Mouse (Mus musculus) forebrain, postnatal 0 days (tissue): Measurements from ENCODE around the gene Gm10382. TPM values are rescaled to one million over a fixed set of nuclear protein-coding genes. Genes with fewer than 3 reads are reported as not detected.
"Not testable (repeated sequence)": the region's sequence is repeated elsewhere in the genome, so short reads cannot be mapped to it uniquely, and the experiment has no call there.

ENCODE experiments used
- ATAC-seq: fragments of 200-750 bp; cut with Nextera tagmentation; 2 replicates; pipeline ENCODE4 v1.8.0; 2017; ENCODE audit warnings: mild to moderate bottlenecking, moderate library complexity
- DNase-seq: peaks from one replicate; pipeline ENCODE4 v3.0.0-alpha.2; 2015
- H3K27ac ChIP-seq: fragments of 300-500 bp; sonication (generic); 2 replicates; pipeline ENCODE4 v1.5.1; 2014; ENCODE audit warnings: low read depth, mild to moderate bottlenecking, antibody characterized with exemption, low read length, moderate library complexity, mixed read lengths
- H3K27me3 ChIP-seq: fragments of 300-500 bp; sonication (generic); 2 replicates; pipeline ENCODE4 v1.6.1; 2014; ENCODE audit warnings: mild to moderate bottlenecking, low read length, mixed read lengths; ENCODE audit not compliant: insufficient read depth
- H3K36me3 ChIP-seq: fragments of 300-500 bp; sonication (generic); 2 replicates; pipeline ENCODE4 v1.6.1; 2014; ENCODE audit warnings: mild to moderate bottlenecking, moderate library complexity; ENCODE audit not compliant: insufficient read depth
- H3K4me1 ChIP-seq: fragments of 300-500 bp; sonication (generic); 2 replicates; pipeline ENCODE4 v1.6.1; 2014; ENCODE audit warnings: antibody characterized with exemption; ENCODE audit not compliant: insufficient read depth
- H3K4me2 ChIP-seq: fragments of 300-500 bp; sonication (generic); 2 replicates; pipeline ENCODE4 v1.6.1; 2014; ENCODE audit warnings: low read depth, mild to moderate bottlenecking, moderate library complexity
- H3K4me3 ChIP-seq: fragments of 300-500 bp; sonication (generic); 2 replicates; pipeline ENCODE4 v1.5.1; 2014; ENCODE audit warnings: low read depth, low read length, mixed read lengths
- H3K9ac ChIP-seq: fragments of 300-500 bp; sonication (generic); 2 replicates; pipeline ENCODE4 v1.6.1; 2014; ENCODE audit warnings: mild to moderate bottlenecking
- H3K9me3 ChIP-seq: fragments of 300-500 bp; sonication (generic); 2 replicates; pipeline ENCODE4 v1.6.1; 2016; ENCODE audit warnings: low read length
- CTCF ChIP-seq: sonication (generic); IDR thresholded peaks from 2 replicates; pipeline ENCODE4 v1.5.1; 2016; ENCODE audit warnings: antibody characterized with exemption, control low read depth, low read depth
- WGBS: fragments of 180-500 bp; shearing (Covaris S2); extraction: QIAGEN DNeasy Blood & Tissue Kit; methylation state at CpG from one replicate; pipeline ENCODE4 v1.1.7; 2014; 5-methylcytosine and 5-hydroxymethylcytosine counted together
- polyA plus RNA-seq: library from polyadenylated mRNA; unstranded; fragments of >200 nt; fragmentation: Nextera tagmentation; extraction: Ambion mirVana; gene quantifications from 2 replicates; pipeline ENCODE4 v1.2.1, GENCODE M21; 2015
- total RNA-seq: library from RNA; depleted of rRNA; stranded (reverse); fragments of >200 nt; gene quantifications from 2 replicates; pipeline ENCODE4 v1.2.3, GENCODE M21; 2014

Gm10382 gene
- total and polyA plus RNA-seq, 2 experiments from 2014 or later: 0.25 to 1.00 TPM

GRCm38 (mm10) chr5:125389579-125390441 is 688 bp downstream of the Gm10382 start, which contains the start of gene Ubc:
Gene Ubc, minus strand, starts transcription at chr5:125390202.
- peak; percentile 47 for ATAC-seq
- Histone ChIP-seq H3K4me3 (peak within 1 kb of the TSS; percentile 100), H3K9ac (peak within 1 kb of the TSS; percentile 99), H3K27ac (peak within 1 kb of the TSS; percentile 97), H3K36me3 (peaks cover 10% of the 10 kb centered on the region), H3K9me3 (no peaks in the 10 kb centered on the region), H3K27me3 (no peaks in the 10 kb centered on the region), H3K4me2 (peak within 1 kb of the TSS; percentile 93), H3K4me1 (peaks cover 23% of the 10 kb centered on the region)
- peak; percentile 96 for DNase-seq
- TF ChIP-seq CTCF: peak; percentile 21; the same call in 1 of the 2 replicates
- under 1% methylated on average over 69 of the region's 69 CpGs for WGBS

DNA sequence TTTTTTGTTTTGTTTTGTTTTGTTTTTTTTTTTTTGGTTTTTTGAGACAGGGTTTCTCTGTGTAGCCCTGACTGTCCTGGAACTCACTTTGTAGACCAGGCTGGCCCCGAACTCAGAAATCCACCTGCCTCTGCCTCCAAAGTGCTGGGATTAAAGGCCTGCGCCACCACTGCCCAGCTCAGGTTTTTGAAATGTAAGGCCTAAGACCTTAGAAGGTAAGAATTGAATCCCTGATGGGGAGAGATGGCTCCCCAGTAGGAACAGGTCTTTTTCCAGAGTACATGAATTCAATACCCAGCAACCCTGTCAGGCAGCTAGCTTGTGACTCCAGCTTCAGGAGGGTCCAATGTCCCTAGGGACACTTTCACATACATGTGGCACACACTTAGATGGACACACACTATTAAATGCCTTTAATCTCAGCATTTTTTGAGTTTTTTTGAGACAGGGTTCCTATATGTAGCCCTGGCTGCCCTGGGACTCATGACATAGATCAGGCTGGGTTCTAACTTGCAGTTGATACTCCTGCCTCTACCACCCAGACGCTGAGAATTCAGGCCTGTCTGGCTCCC is 1.9 kb downstream of the Gm10382 start:
- Histone ChIP-seq H3K27me3 (no peaks in the 10 kb centered on the region), H3K4me1 (peaks cover 26% of the 10 kb centered on the region), H3K27ac (peak overlapping the region; percentile 40; the same call in 1 of the 2 replicates), H3K9ac (no peak overlapping the region), H3K4me3 (no peak overlapping the region), H3K4me2 (no peak overlapping the region), H3K36me3 (peaks cover under 1% of the 10 kb centered on the region; the same call in 1 of the 2 replicates), H3K9me3 (no peaks in the 10 kb centered on the region)
- 87% methylated on average over 3 of the region's 3 CpGs for WGBS
- no peak for DNase-seq
- ATAC-seq: no peak
- TF ChIP-seq CTCF: no peak

DNA sequence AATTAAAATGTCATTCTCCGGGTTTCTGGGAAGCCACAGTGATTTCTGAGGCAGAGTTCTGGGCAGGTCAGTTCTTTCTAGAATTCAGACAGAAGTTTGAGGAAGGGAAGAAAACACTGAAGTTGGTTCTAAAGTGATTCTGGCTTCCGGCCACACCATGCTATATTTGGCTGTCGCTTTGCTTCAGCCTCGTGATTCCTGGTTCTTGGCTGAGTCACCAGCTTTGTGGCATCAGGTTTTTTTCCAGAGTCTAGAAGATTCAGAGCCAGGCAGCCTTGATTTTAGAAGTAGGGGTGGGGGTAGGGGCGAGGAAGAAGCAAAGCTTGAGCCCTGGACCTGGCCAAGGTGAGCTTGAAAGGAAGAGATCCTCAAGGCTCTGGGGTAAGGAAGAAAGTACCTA is 2.5 kb downstream of the Gm10382 start:
- Histone ChIP-seq H3K4me1 (peaks cover 26% of the 10 kb centered on the region), H3K9me3 (no peaks in the 10 kb centered on the region), H3K4me3 (no peak overlapping the region), H3K36me3 (no peaks in the 10 kb centered on the region), H3K27ac (peak overlapping the region; percentile 37; the same call in 1 of the 2 replicates), H3K4me2 (no peak overlapping the region), H3K27me3 (no peaks in the 10 kb centered on the region), H3K9ac (no peak overlapping the region)
- WGBS: 64% methylated on average over 5 of the region's 5 CpGs
- no peak for ATAC-seq
- peak; percentile 77 for DNase-seq
- TF ChIP-seq CTCF: no peak

DNA sequence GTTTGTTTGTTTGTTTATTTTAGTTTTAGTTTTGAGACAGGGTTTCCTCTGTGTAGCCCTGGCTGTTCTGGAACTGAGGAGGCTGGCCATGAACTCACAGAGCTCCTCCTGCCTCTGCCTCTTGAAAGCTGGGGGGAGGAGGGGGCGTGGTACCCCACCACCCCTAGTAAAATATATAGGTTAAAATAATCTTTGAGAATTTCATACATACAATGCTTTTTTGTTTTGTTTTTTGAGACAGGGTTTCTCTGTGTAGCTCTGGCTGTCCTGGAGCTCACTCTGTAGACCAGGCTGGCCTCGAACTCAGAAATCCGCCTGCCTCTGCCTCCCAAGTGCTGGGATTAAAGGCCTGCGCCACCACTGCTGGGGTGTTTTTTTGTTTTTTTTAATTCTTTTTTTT is 3.1 kb downstream of the Gm10382 start:
- not testable (repeated sequence) for ATAC-seq, H3K27me3 ChIP-seq, DNase-seq, H3K4me2 ChIP-seq, H3K9me3 ChIP-seq, H3K36me3 ChIP-seq, H3K4me3 ChIP-seq, H3K9ac ChIP-seq
- H3K4me1 ChIP-seq: peaks cover 26% of the 10 kb centered on the region
- WGBS: 96% methylated on average over 4 of the region's 4 CpGs
- H3K27ac ChIP-seq: peak overlapping the region; percentile 95

DNA sequence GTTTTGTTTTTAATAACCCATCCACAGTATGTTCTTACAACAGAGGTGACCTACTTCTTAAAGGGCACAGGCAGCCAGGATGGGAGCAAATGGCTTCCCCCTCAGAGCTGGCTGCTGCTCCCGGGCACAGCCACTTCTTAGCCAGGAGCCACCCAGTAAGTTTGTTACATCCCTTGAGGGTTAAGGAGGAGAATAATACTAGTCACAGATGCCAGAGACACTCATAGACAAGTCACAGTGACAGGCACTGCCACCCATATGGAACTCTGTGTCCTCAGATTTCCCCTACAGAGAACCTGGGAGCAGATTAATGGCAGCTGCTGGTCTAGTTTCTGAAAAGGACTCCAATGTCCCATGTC is 3.5 kb downstream of the Gm10382 start:
- H3K9ac ChIP-seq: peak overlapping the region; percentile 23; the same call in 1 of the 2 replicates
- TF ChIP-seq CTCF: no peak
- DNase-seq (no peak), ATAC-seq (peak; percentile 10; the same call in 1 of the 2 replicates)
- peaks cover 26% of the 10 kb centered on the region for H3K4me1 ChIP-seq
- H3K27ac ChIP-seq: peak overlapping the region; percentile 95
- H3K36me3 ChIP-seq: no peaks in the 10 kb centered on the region
- H3K27me3 ChIP-seq: no peaks in the 10 kb centered on the region
- H3K4me3 ChIP-seq: no peak overlapping the region
- H3K4me2 ChIP-seq: peak overlapping the region; percentile 54
- 14% methylated on average over 1 of the region's 1 CpGs for WGBS
- H3K9me3 ChIP-seq: no peaks in the 10 kb centered on the region

DNA sequence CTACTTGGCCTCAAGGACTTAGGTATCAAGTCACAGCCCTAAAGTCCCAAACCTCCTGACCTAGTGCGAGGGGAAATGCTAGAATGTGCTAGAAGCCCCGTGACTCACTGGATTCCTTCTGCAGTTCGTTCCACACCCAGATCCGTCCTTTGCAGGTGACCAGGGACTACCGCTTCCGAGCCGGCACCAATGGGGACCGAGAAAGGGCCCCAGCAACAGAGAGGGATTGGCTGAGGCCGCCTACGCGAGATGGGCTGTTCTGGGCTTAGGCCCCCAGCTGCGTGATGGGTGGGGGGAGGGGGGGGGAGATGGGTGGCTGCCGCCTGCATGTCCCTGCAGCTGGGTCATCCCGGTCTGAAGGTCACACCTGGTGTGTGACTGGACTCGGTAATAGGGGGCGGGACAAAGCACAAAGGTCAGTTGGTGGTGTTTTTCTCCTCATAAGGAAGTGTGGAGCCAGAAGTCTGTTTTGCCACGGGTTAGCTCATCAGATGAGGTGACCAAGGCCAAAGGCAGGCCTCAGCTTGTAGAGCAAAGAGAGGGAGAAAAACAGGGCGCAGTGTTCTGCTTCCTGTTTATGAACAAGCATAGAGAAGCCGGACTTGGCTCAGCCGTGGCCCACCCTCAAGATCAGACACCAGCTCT is 4.0 kb downstream of the Gm10382 start:
- Histone ChIP-seq H3K4me3 (peak overlapping the region; percentile 30), H3K36me3 (no peaks in the 10 kb centered on the region), H3K27me3 (no peaks in the 10 kb centered on the region), H3K27ac (peak overlapping the region; percentile 95), H3K9ac (peak overlapping the region; percentile 53), H3K4me2 (peak overlapping the region; percentile 54), H3K9me3 (no peaks in the 10 kb centered on the region), H3K4me1 (peaks cover 26% of the 10 kb centered on the region)
- TF ChIP-seq CTCF: no peak
- ATAC-seq: peak; percentile 93
- peak; percentile 97 for DNase-seq
- 2% methylated on average over 20 of the region's 20 CpGs for WGBS
